Mouse (Mus musculus): Measurements from ENCODE around the gene Dnajc28. TPM values are rescaled to one million over a fixed set of nuclear protein-coding genes. Genes with fewer than 3 reads are reported as not detected.

Gene Dnajc28
- polyA plus RNA-seq, 1 experiment from 2014 or later = 5.4 TPM

DNA sequence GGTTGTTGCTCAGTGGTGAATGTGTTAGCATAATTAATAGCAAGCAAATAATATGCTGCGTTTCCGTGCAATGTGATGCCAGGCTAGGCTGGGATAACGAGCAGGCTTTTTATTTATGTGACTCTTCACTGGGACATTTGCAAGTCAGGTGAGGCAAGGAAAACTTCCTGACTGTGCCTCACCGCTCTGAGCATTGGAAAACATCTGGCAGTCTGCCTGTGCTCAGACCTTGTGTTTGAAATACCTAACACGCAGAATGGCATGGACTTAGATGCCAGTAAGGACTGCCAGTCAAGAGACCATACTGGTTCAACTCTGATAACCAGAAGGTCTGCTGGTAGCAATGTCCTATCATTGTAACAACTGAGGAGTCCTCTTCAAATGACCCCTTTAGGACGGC lies 13.7 kb downstream of the Dnajc28 start:
- Histone ChIP-seq H3K4me2 (replicated peaks) (no peak overlapping the region), H3K9ac (no peak overlapping the region), H3K27ac (no peak overlapping the region), H3K9me3 (no peaks in the 10 kb centered on the region), H3K36me3 (no peaks in the 10 kb centered on the region), H3K27me3 (no peaks in the 10 kb centered on the region), H3K4me1 (no peaks in the 10 kb centered on the region), H3K4me3 (no peak overlapping the region)
- WGBS = 77% methylated on average over 6 of the region's 6 CpGs
- ATAC-seq (ENCODE audit: insufficient number of reproducible peaks, insufficient read depth, low FRiP score, low TSS enrichment) = no peak

DNA sequence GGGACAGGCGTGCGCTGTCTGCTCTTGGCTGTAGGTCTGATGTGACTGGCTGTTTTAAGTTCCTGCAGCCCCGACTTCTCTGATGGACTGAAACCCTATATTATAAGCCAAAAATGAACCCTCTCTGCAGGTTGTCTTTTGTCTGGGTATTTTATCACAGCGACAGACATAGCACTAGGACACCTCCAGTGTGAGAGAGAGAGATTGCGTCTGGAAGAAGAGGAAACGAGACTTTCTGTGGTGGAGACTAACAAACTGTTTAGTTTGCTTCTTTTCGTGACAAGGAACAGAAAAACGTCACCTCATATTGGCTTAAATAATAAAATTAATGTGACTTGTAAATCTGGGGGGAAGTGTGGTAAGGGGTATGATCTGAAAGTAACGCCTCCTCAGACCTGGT lies 17.1 kb downstream of the Dnajc28 start:
- no peak for ATAC-seq (ENCODE audit: insufficient number of reproducible peaks, insufficient read depth, low FRiP score, low TSS enrichment)
- H3K9me3 ChIP-seq = no peaks in the 10 kb centered on the region
- WGBS = 70% methylated on average over 9 of the region's 9 CpGs
- H3K4me3 ChIP-seq = no peak overlapping the region
- peaks cover 2% of the 10 kb centered on the region; the same call in 1 of the 2 replicates for H3K4me1 ChIP-seq
- no peak overlapping the region for H3K27ac ChIP-seq
- H3K4me2 ChIP-seq (replicated peaks) = no peak overlapping the region
- no peak overlapping the region for H3K9ac ChIP-seq
- no peaks in the 10 kb centered on the region for H3K36me3 ChIP-seq
- 0 out of 2 replicates have a peak, but pooled peaks cover 9% of the 10 kb centered on the region for H3K27me3 ChIP-seq

DNA sequence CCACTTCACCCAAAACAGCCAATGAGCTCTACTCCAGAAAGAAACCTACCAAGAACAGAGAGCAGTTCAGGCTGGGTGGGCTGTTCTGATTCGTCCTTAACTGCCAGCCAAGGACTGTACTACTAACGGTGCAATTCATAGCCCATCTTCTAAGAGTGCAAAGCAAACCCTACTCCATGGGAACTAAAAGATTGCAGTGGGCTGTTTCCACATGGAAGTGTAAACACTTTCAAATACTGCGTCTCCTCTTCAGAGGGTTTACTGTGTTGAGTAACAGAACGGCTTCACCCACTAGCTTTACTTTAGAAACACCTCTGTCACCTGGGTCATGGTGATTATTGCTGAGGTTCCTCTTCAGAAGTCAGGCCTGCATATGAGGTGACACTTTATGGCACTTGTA lies 17.7 kb downstream of the Dnajc28 start:
- Histone ChIP-seq H3K27me3 (0 out of 2 replicates have a peak, but pooled peaks cover 9% of the 10 kb centered on the region), H3K36me3 (no peaks in the 10 kb centered on the region), H3K4me3 (no peak overlapping the region), H3K4me2 (replicated peaks) (no peak overlapping the region), H3K27ac (no peak overlapping the region), H3K9me3 (no peaks in the 10 kb centered on the region), H3K9ac (no peak overlapping the region), H3K4me1 (peaks cover 7% of the 10 kb centered on the region; the same call in 1 of the 2 replicates)
- 77% methylated on average over 4 of the region's 4 CpGs for WGBS
- no peak for ATAC-seq (ENCODE audit: insufficient number of reproducible peaks, insufficient read depth, low FRiP score, low TSS enrichment)

DNA sequence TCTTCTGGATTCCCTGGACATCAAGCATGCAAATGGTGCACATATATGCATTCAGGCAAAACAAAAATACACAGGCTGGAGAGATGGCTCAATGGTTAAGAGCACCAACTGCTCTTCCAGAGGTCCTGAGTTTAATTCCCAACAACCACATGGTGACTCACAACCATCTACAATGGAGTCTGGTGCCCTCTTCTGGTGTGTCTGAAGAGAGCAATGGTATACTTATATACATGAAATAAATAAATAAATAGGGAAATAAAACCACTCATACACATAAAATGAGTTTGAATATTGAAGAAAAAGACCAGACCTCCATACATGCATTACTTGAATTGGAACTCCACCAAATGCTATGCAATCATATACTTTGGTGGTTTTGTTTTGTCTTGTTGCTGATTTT lies 19.6 kb downstream of the Dnajc28 start:
- ATAC-seq (ENCODE audit: insufficient number of reproducible peaks, insufficient read depth, low FRiP score, low TSS enrichment) = no peak
- peaks cover 7% of the 10 kb centered on the region; the same call in 1 of the 2 replicates for H3K4me1 ChIP-seq
- H3K9me3 ChIP-seq = no peaks in the 10 kb centered on the region
- no peak overlapping the region for H3K4me3 ChIP-seq
- H3K9ac ChIP-seq = no peak overlapping the region
- H3K27me3 ChIP-seq = 0 out of 2 replicates have a peak, but pooled peaks cover 9% of the 10 kb centered on the region
- H3K27ac ChIP-seq = no peak overlapping the region
- no peaks in the 10 kb centered on the region for H3K36me3 ChIP-seq
- no peak overlapping the region for H3K4me2 ChIP-seq (replicated peaks)

DNA sequence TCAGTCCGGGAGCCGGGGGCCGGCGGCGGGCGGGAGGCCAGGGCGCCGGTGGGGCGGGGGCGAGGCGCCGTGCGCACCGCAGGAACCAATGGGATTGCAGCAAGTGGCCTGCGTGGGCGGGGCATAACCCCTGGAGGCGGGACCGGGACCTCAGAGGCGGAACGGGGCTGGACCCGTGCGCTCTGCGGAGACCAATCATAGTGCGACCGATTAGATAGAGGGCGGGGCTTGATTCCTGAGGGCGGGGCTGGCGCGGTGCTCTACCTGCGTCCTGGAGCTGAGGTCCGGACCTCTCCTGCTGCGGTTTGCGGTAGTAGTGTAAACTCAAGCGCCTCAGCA lies 21.2 kb downstream of the Dnajc28 start, which contains the start of gene Tmem50b:
Tmem50b (minus strand) TSS at position 129 of the 339 bp plus-strand sequence.
- Histone ChIP-seq H3K36me3 (no peaks in the 10 kb centered on the region), H3K27me3 (0 out of 2 replicates have a peak, but pooled peaks cover 9% of the 10 kb centered on the region), H3K9ac (peak within 1 kb of the TSS; percentile 69), H3K9me3 (no peaks in the 10 kb centered on the region), H3K4me3 (peak within 1 kb of the TSS; percentile 88), H3K4me1 (peaks cover 11% of the 10 kb centered on the region), H3K27ac (no peak within 1 kb of the TSS), H3K4me2 (replicated peaks) (peak within 1 kb of the TSS; percentile 93)
- ATAC-seq (ENCODE audit: insufficient number of reproducible peaks, insufficient read depth, low FRiP score, low TSS enrichment) = peak; percentile 97
- WGBS = under 1% methylated on average over 34 of the region's 34 CpGs

DNA sequence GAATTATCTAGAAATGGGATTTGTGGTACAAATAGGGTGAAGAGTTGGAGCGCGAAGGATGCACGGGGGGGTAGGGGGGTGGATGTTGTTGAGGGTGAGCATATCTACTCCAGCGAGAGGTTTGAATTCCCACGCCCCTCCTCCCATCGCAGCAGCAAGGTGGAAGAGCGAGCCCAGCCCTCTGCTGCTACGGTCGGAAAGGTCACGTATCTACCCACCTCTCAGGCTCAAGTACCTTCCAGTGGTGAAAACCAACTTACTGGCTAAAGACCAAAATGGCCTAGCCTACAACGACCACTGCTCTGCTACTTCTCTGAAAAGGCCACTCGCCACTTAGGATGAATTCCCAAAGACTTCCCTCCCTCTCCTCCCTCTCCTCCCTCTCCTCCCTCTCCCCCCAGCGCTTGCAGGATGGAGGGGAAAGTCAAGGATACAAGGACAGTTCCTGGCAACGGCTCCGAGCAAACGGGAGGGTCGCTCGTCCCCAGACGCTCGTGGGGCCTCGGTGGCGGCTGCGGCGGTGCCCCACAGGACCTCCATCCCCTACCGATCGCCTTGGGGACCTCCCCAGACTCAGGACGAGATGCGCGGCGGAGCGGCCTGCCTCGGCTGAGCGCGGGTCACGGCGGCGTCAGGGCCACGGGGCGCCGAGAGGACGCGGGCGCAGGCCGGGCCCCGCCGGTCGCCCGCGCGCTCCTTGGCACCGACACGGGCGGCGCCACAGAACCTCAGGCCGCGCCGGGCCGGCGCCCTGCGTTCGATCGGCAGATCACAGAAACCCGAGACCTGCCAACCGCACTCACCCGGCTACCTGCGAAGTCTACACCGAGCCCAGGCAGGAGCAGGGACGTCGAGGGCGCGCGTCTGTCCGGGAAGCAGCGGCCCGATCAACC lies 21.8 kb downstream of the Dnajc28 start:
- Histone ChIP-seq H3K9me3 (no peaks in the 10 kb centered on the region), H3K27ac (no peak overlapping the region), H3K4me2 (replicated peaks) (peak overlapping the region; percentile 93), H3K4me1 (peaks cover 18% of the 10 kb centered on the region), H3K4me3 (peak overlapping the region; percentile 88), H3K36me3 (no peaks in the 10 kb centered on the region), H3K9ac (peak overlapping the region; percentile 69), H3K27me3 (0 out of 2 replicates have a peak, but pooled peaks cover 9% of the 10 kb centered on the region)
- WGBS = under 1% methylated on average over 63 of the region's 75 CpGs
- no peak for ATAC-seq (ENCODE audit: insufficient number of reproducible peaks, insufficient read depth, low FRiP score, low TSS enrichment)

DNA sequence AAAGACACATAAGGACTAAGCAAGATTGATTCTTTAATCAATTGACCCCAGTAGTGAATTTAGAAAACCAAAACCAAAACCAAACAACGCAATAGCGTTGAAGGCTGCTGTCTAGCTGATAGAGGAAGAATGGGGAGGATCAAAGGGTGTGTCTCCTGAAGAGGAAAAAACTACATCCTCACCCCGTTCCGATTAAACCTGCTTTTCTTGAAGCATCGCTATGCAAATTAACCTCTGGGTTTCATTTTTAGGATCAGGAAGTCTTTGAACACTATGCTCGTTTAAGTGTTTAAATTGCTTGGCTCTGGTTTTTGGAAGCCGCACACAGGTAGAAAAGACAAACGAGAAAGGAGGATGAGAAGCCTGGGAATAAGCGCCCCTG lies 22.4 kb downstream of the Dnajc28 start:
- 17% methylated on average over 9 of the region's 9 CpGs for WGBS
- Histone ChIP-seq H3K36me3 (no peaks in the 10 kb centered on the region), H3K4me3 (peak overlapping the region; percentile 88), H3K4me2 (replicated peaks) (peak overlapping the region; percentile 93), H3K4me1 (peaks cover 20% of the 10 kb centered on the region), H3K9ac (peak overlapping the region; percentile 69; the same call in 1 of the 2 replicates), H3K9me3 (no peaks in the 10 kb centered on the region), H3K27me3 (0 out of 2 replicates have a peak, but pooled peaks cover 9% of the 10 kb centered on the region), H3K27ac (no peak overlapping the region)
- no peak for ATAC-seq (ENCODE audit: insufficient number of reproducible peaks, insufficient read depth, low FRiP score, low TSS enrichment)

DNA sequence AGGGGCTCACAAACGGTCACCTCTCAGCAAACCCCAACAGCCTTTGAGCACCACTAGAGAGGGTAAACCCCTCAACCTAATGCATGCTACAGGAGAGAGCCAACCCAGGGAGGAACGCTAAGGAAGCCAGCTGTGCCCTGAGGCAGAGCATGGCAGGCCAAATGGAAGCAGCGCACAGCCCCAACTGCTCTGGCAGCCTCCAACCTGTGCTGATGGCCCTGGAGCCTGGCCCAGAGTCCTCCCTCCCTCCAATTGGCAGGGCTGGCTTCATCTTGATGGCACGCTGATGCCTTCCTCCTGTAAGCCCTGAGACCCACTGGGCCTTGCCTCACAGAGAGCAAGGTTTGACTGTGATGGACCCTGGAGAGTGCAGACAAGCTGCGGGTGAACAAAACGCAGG lies 23.8 kb downstream of the Dnajc28 start:
- ATAC-seq (ENCODE audit: insufficient number of reproducible peaks, insufficient read depth, low FRiP score, low TSS enrichment) = no peak
- Histone ChIP-seq H3K9ac (no peak overlapping the region), H3K4me2 (replicated peaks) (no peak overlapping the region), H3K4me1 (peaks cover 20% of the 10 kb centered on the region), H3K4me3 (no peak overlapping the region), H3K27me3 (0 out of 2 replicates have a peak, but pooled peaks cover 9% of the 10 kb centered on the region), H3K27ac (no peak overlapping the region), H3K36me3 (no peaks in the 10 kb centered on the region), H3K9me3 (no peaks in the 10 kb centered on the region)
- 77% methylated on average over 6 of the region's 6 CpGs for WGBS

DNA sequence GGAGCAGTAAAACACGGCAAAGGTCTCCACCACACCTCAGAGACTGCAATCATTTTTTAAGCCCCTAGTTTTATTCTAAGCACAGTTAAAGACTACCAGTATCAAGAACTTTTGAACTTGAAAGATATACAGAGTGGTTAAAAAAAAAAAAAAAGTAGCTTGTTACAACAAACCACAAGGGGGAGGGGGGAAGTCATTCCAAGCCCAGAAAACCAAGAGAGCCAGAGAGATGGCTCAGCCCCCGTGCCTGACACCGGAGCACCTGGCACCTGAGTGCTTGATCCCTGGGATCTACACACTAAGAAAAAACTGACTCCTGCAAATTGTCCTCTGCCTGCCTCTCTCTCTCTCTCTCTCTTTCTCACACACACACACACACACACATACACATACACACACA lies 25.6 kb downstream of the Dnajc28 start:
- Histone ChIP-seq H3K27me3 (no peaks in the 10 kb centered on the region), H3K4me3 (no peak overlapping the region), H3K9ac (no peak overlapping the region), H3K4me1 (peaks cover 20% of the 10 kb centered on the region), H3K27ac (no peak overlapping the region), H3K9me3 (no peaks in the 10 kb centered on the region), H3K4me2 (replicated peaks) (no peak overlapping the region), H3K36me3 (no peaks in the 10 kb centered on the region)
- WGBS = 59% methylated on average over 3 of the region's 3 CpGs
- ATAC-seq (ENCODE audit: insufficient number of reproducible peaks, insufficient read depth, low FRiP score, low TSS enrichment) = no peak

DNA sequence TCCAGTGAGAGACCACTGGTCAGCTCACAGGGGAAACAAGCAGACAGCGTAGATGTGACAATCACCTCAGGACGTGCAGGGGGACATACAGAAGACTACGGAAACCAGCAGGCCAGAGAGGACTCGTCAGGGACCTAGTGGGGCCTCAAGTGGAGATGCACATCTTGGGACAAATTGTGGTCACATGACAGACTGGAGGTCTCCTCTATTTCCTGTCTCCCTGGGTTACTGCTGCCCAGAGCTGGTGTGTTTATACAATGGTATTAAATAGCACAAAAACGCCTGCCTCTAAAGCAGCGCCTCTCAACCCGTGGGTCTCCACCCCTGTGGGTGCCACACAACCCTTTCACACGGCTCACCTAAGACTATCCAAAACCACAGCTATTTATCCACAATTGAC lies 26.7 kb downstream of the Dnajc28 start:
- H3K9ac ChIP-seq = no peak overlapping the region
- 56% methylated on average over 8 of the region's 8 CpGs for WGBS
- no peak for ATAC-seq (ENCODE audit: insufficient number of reproducible peaks, insufficient read depth, low FRiP score, low TSS enrichment)
- peaks cover 20% of the 10 kb centered on the region for H3K4me1 ChIP-seq
- H3K4me3 ChIP-seq = no peak overlapping the region
- H3K9me3 ChIP-seq = no peaks in the 10 kb centered on the region
- H3K4me2 ChIP-seq (replicated peaks) = no peak overlapping the region
- no peaks in the 10 kb centered on the region for H3K36me3 ChIP-seq
- no peaks in the 10 kb centered on the region for H3K27me3 ChIP-seq
- no peak overlapping the region for H3K27ac ChIP-seq

DNA sequence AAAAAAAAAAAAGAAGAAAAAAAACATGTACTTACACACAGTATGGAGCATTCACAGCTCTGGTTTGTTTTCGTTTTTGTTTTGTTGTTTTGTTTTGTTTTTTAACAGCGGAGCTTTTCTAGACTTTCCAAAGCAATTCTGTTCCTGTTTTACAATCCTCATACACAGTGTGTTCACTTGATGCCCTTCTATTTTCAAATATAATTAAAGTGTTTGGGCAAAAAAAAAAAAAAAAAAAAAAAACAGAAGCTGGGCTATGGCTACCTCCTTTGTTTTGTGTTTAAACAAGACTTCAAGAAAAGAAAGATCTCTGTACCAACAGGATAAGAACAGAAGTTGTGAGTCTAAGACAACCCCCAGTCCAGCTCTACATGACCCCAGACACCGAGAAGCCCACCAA lies 30.1 kb downstream of the Dnajc28 start:
- H3K36me3 ChIP-seq = peaks cover 6% of the 10 kb centered on the region; the same call in 1 of the 2 replicates
- no peaks in the 10 kb centered on the region for H3K9me3 ChIP-seq
- H3K27me3 ChIP-seq = no peaks in the 10 kb centered on the region
- peaks cover 13% of the 10 kb centered on the region for H3K4me1 ChIP-seq
- no peak for ATAC-seq (ENCODE audit: insufficient number of reproducible peaks, insufficient read depth, low FRiP score, low TSS enrichment)
- 83% methylated on average over 3 of the region's 3 CpGs for WGBS
- no peak overlapping the region for H3K27ac ChIP-seq
- H3K4me2 ChIP-seq (replicated peaks) = no peak overlapping the region
- H3K4me3 ChIP-seq = no peak overlapping the region
- no peak overlapping the region for H3K9ac ChIP-seq
